9 mouse cellular contexts compared by ENCODE assay signal in the genomic region with DNA sequence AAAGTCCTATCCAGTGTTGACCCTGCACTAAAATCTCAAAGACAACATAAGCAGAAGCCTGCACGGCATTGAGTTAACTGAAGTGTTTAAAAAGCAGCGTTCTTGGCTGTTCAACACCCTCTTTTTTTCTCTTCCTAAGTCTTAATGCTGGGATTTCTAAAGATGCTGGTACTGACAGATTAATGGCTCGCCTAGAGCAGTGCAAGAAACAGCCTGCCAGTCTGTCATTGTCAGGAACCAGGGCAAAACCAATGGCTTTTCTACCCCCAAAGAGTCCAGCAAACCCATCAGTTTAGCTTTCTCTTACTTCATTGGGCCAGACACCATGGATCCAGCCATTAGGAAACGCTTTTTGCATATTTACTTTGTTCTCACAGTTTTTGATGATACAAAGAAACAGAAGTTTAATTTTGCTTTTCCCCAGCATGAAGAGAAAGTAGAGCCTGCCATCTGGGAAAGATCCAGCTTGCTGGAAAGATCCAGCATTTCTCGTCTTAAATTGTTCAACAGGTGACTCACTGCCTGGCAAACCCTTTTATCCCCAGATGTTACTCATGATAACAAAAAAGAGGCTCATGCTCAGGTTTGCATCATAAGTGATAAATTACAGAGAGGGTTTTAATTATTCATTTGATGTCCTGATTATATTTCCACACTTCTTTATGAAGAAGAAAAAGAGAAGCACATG.
DNase-seq lines count a peak whose midpoint lies in the region.
"Had no signal": no experiment of that assay in that cellular context is flagged by ENCODE, and none has a peak within 500 bp of the region (broad histone marks: within the 10 kb centered on the region; RNA-seq: fewer than 3 reads in every experiment).

No protein-coding gene starts in this region.

- intact Hi-C loops in gastrocnemius, postnatal 14 days (cut with DNase I; ENCODE audit: low total_unique reads), result no loop called here
- intact Hi-C loops in heart, postnatal 14 days (cut with DNase I), result no loop called here

- peak; percentile 10 to 22 for DNase-seq in adrenal gland, postnatal 36 days
- no peak for DNase-seq in adrenal gland, postnatal 10 days
- DNase-seq in right cerebral cortex, adult 18-20 months, result peak; percentile 13
- DNase-seq in right cerebral cortex, postnatal 14 days, result no peak
- DNase-seq in gastrocnemius, postnatal 14 days, result peak; percentile 28
- peak; percentile 26 for DNase-seq in telencephalon, adult 2 months (ENCODE audit: low read depth, low spot score)
- no peak for DNase-seq in heart, postnatal 14 days
- no peak for DNase-seq in kidney, adult 18-20 months
- DNase-seq: kidney, adult 8-10 months had no signal

Comparison
In these comparisons a context has a peak if more than half of its experiments do, and no peak if none do; other contexts are left out.
1. DNase-seq: peak in adrenal gland, postnatal 36 days (2 of 2), right cerebral cortex, adult 18-20 months (single experiment), gastrocnemius, postnatal 14 days (single experiment) and telencephalon, adult 2 months (single experiment); none in adrenal gland, postnatal 10 days (single experiment), right cerebral cortex, postnatal 14 days (single experiment), heart, postnatal 14 days (0 of 2) and kidney, adult 18-20 months (single experiment).